Mouse (Mus musculus) E14TG2a.4 (cell line): ENCODE data around the gene Inpp5a.

Experiments
- CTCF ChIP-seq: conservative IDR thresholded peaks from 2 replicates; pipeline ENCODE4 v1.5.1; 2014; ENCODE audit warnings: low read length
- NANOG ChIP-seq: IDR thresholded peaks from 2 replicates; pipeline ENCODE4 v1.6.1; 2014; ENCODE audit warnings: borderline replicate concordance, low read length, mixed read lengths

DNA sequence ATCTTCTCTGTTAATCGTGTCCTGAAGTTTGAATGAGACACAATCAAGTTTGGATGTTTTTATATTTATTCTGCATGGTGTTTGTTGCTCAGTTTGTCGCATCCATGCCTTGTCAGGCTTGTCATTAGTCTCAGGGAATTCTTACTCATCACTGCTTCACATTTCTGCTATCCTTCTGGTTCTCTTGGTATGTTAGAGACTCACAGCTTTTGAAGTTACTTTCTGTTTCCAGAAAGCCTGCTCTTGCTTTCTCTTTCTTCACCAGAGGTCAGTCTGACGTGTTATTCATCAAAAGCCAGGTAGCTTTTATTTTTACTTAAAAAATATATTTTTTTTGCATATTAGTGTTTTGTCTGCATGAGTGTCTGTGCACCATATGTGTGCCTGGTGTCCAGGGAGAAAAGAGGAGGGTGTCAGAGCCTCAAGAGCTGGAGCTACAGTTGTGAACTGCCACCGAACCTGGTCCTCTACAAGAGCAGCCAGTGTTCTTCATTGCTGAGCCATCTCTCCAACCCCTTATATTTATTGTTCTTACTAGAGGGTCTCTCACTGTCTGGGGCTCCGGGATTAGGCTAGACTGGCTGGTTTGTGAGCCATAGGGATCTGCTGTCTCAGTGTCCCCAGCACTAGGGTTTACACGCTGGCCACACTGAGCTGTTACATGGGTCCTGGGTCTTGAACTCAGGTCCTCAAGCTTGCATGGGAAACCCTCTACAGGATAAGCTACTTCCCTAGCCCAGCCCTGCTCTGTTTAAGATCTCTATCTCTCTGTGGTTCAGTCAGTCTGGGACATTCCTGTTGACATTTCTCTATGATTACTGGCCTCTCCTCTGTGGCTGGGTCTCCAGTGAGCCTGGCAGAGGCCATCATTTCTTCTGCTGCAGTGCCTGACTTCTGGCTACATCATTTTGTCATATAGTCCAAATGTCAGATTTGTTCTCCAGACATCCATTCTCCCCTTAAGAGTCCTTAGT is 51.3 kb downstream of the Inpp5a start:
- TF ChIP-seq CTCF (no peak), NANOG (no peak)
